Mouse (Mus musculus): ENCODE results near the gene Rilpl1.

Rilpl1 gene

GRCm38 (mm10) chr5:124453339-124454081 lies 77.7 kb downstream of the Rilpl1 start:
- DNase-seq (ENCODE audit: low read depth, low spot score), result no peak

- DNase-seq (ENCODE audit: low read depth, low spot score), result no peak
Measured at GRCm38 (mm10) chr5:124452494-124453228, 78.5 kb downstream of the Rilpl1 start.

GRCm38 (mm10) chr5:124450641-124451340 lies 80.4 kb downstream of the Rilpl1 start:
- no peak for DNase-seq (ENCODE audit: low read depth, low spot score)

- DNase-seq (ENCODE audit: low read depth, low spot score), result no peak
Measured at GRCm38 (mm10) chr5:124450051-124450450, 81.1 kb downstream of the Rilpl1 start.

- DNase-seq (ENCODE audit: low read depth, low spot score), result no peak
Measured at GRCm38 (mm10) chr5:124449494-124449893, 81.7 kb downstream of the Rilpl1 start.

- peak; percentile 65 for DNase-seq (ENCODE audit: low read depth, low spot score)
Measured at GRCm38 (mm10) chr5:124446301-124446881, 84.8 kb downstream of the Rilpl1 start.

- DNase-seq (ENCODE audit: low read depth, low spot score), result no peak
Measured at GRCm38 (mm10) chr5:124445621-124446293, 85.4 kb downstream of the Rilpl1 start.

- peak; percentile 70 for DNase-seq (ENCODE audit: low read depth, low spot score)
Measured at GRCm38 (mm10) chr5:124444661-124445561, 86.3 kb downstream of the Rilpl1 start.

GRCm38 (mm10) chr5:124444208-124444607 lies 87.0 kb downstream of the Rilpl1 start:
- DNase-seq (ENCODE audit: low read depth, low spot score), result no peak
